10 mouse cellular contexts compared by ENCODE assay signal in the genomic region with DNA sequence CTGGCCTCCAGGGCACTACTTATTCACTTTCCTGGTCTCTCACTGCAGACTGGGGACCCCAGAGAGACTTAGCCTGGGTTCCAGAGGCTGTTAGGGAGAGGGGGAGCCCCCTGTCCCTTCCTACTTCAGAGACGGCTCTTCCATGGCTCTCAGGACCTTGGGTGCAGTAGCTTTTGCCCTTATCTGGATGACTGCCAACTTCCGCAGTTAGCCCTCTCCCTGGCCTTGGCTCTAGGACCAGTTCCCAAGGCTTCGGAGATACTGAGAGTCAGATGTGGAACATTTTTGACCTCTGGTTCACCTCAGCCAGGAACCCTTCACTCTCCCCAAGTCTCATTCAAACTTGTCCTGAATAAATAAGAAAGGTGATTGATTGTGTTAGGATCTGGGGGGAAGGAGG. TPM values are rescaled to one million over a fixed set of nuclear protein-coding genes. Genes with fewer than 3 reads are reported as not detected.
DNase-seq lines count a peak whose midpoint lies in the region; ATAC-seq and TF ChIP-seq lines count a peak whose summit lies in the region.
"Had no signal": no experiment of that assay in that cellular context is flagged by ENCODE, and none has a peak within 500 bp of the region (broad histone marks: within the 10 kb centered on the region; RNA-seq: fewer than 3 reads in every experiment).

No protein-coding gene starts in this region.

- 7% methylated on average over 3 of the region's 3 CpGs for WGBS in lung, embryonic 16.5 days
- WGBS in heart, embryonic 16.5 days = 12% methylated on average over 3 of the region's 3 CpGs
- WGBS in kidney, postnatal 0 days = 25% methylated on average over 3 of the region's 3 CpGs

- no peak overlapping the region for H3K4me2 ChIP-seq in lung, embryonic 16.5 days (ENCODE audit: low read depth, low read length)
- peak overlapping the region; percentile 14; the same call in 1 of the 2 replicates for H3K4me2 ChIP-seq in heart, embryonic 16.5 days (ENCODE audit: low read depth, low read length)
- no peak overlapping the region for H3K4me2 ChIP-seq in kidney, postnatal 0 days (ENCODE audit: low read length)

- DNase-seq in lung, postnatal 14 days = no peak
- no peak for DNase-seq in kidney, postnatal 0 days (ENCODE audit: low spot score)
- DNase-seq in testis, postnatal 14 days (ENCODE audit: low spot score) = peak; percentile 62
- DNase-seq in B cell, adult 2 months = no peak
- DNase-seq in cerebellum, postnatal 4 days (ENCODE audit: low spot score in 2 of 2) = no peak
- DNase-seq in thymus, postnatal 14 days = no peak
- DNase-seq: gastrocnemius, postnatal 36 days; lung, postnatal 36 days had no signal

- no peaks in the 10 kb centered on the region for H3K36me3 ChIP-seq in lung, embryonic 16.5 days (ENCODE audit: control insufficient read depth, insufficient read depth, low read length)
- H3K36me3 ChIP-seq in heart, embryonic 16.5 days (ENCODE audit: control insufficient read depth, insufficient read depth) = no peaks in the 10 kb centered on the region
- no peaks in the 10 kb centered on the region for H3K36me3 ChIP-seq in kidney, postnatal 0 days (ENCODE audit: insufficient read depth, low read length)

- H3K27me3 ChIP-seq in lung, embryonic 16.5 days (ENCODE audit: control insufficient read depth, insufficient read depth, low read depth, low read length) = no peaks in the 10 kb centered on the region
- H3K27me3 ChIP-seq in heart, embryonic 16.5 days (ENCODE audit: control insufficient read depth, insufficient read depth, low read length) = no peaks in the 10 kb centered on the region
- no peaks in the 10 kb centered on the region for H3K27me3 ChIP-seq in kidney, postnatal 0 days (ENCODE audit: insufficient read depth, low read length)

- 0 out of 2 replicates have a peak overlapping the region, but pooled peaks have one; percentile 15 for H3K9ac ChIP-seq in lung, embryonic 16.5 days (ENCODE audit: low read length)
- H3K9ac ChIP-seq in heart, embryonic 16.5 days (ENCODE audit: low read length) = peak overlapping the region; percentile 58
- no peak overlapping the region for H3K9ac ChIP-seq in kidney, postnatal 0 days (ENCODE audit: low read depth, low read length)

- H3K9me3 ChIP-seq in lung, embryonic 16.5 days (ENCODE audit: control insufficient read depth, low read length) = no peaks in the 10 kb centered on the region
- no peaks in the 10 kb centered on the region for H3K9me3 ChIP-seq in heart, embryonic 16.5 days (replicated peaks; ENCODE audit: control insufficient read depth, low read length)
- H3K9me3 ChIP-seq in kidney, postnatal 0 days (replicated peaks; ENCODE audit: low read length) = no peaks in the 10 kb centered on the region

- peaks cover 5% of the 10 kb centered on the region for H3K4me1 ChIP-seq in lung, embryonic 16.5 days (replicated peaks; ENCODE audit: control insufficient read depth, insufficient read depth, low read length)
- H3K4me1 ChIP-seq in heart, embryonic 16.5 days (ENCODE audit: control insufficient read depth, insufficient read depth, low read length) = peaks cover 15% of the 10 kb centered on the region
- peaks cover 2% of the 10 kb centered on the region; the same call in 1 of the 2 replicates for H3K4me1 ChIP-seq in kidney, postnatal 0 days (replicated peaks; ENCODE audit: insufficient read depth, low read length)

- no peak overlapping the region for H3K4me3 ChIP-seq in lung, embryonic 16.5 days (ENCODE audit: low read length)
- H3K4me3 ChIP-seq in heart, embryonic 16.5 days (ENCODE audit: low read length) = no peak overlapping the region
- H3K4me3 ChIP-seq in kidney, postnatal 0 days (replicated peaks; ENCODE audit: low read depth, low read length) = no peak overlapping the region

- no peak for TF ChIP-seq CTCF in kidney, postnatal 0 days (IDR thresholded peaks at IDR 0.05; ENCODE audit: low read depth)

- H3K27ac ChIP-seq in lung, embryonic 16.5 days (ENCODE audit: low read length) = no peak overlapping the region
- peak overlapping the region; percentile 49 for H3K27ac ChIP-seq in heart, embryonic 16.5 days (ENCODE audit: low read length)
- peak overlapping the region; percentile 89; the same call in 1 of the 2 replicates for H3K27ac ChIP-seq in kidney, postnatal 0 days

- ATAC-seq in lung, embryonic 16.5 days (ENCODE audit: low read depth) = no peak
- peak; percentile 60; the same call in 1 of the 2 replicates for ATAC-seq in heart, embryonic 16.5 days (replicated peaks; ENCODE audit: extremely low read depth, insufficient read depth, low FRiP score)
- no peak for ATAC-seq in kidney, postnatal 0 days (replicated peaks; ENCODE audit: low FRiP score, low read depth)

RNA-seq across cellular contexts. Expression of a gene that starts 6.6 kb away (rescaled TPM):
- polyA plus RNA-seq in lung, embryonic 16.5 days (2015; fragmentation: Nextera tagmentation; extraction: Ambion mirVana) = not detected in 2 replicates
- 0.12 and 0.14 TPM in 2 replicates for polyA plus RNA-seq in heart, embryonic 16.5 days (2015; fragmentation: Nextera tagmentation; extraction: Ambion mirVana)
- polyA plus RNA-seq in kidney, postnatal 0 days (2015; fragmentation: Nextera tagmentation; extraction: Ambion mirVana) = 0.13 and 0.49 TPM in 2 replicates

RNA-seq across cellular contexts. Expression of a gene that starts 15.4 kb away (rescaled TPM):
- 0.74 and 2.9 TPM in 2 replicates for polyA plus RNA-seq in lung, embryonic 16.5 days (2015; fragmentation: Nextera tagmentation; extraction: Ambion mirVana)
- 4.1 and 12.9 TPM in 2 replicates for polyA plus RNA-seq in heart, embryonic 16.5 days (2015; fragmentation: Nextera tagmentation; extraction: Ambion mirVana)
- polyA plus RNA-seq in kidney, postnatal 0 days (2015; fragmentation: Nextera tagmentation; extraction: Ambion mirVana) = 47.7 and 51.1 TPM in 2 replicates

RNA-seq across cellular contexts. Expression of a gene that starts 27.0 kb away (rescaled TPM):
- polyA plus RNA-seq in lung, embryonic 16.5 days (2015; fragmentation: Nextera tagmentation; extraction: Ambion mirVana) = 3.4 and 4.3 TPM in 2 replicates
- polyA plus RNA-seq in heart, embryonic 16.5 days (2015; fragmentation: Nextera tagmentation; extraction: Ambion mirVana) = 3.9 and 12.6 TPM in 2 replicates
- polyA plus RNA-seq in kidney, postnatal 0 days (2015; fragmentation: Nextera tagmentation; extraction: Ambion mirVana) = 19.8 and 22.2 TPM in 2 replicates

RNA-seq across cellular contexts. Expression of a gene that starts 27.1 kb away (rescaled TPM):
- polyA plus RNA-seq in lung, embryonic 16.5 days (2015; fragmentation: Nextera tagmentation; extraction: Ambion mirVana) = 822 and 823 TPM in 2 replicates
- polyA plus RNA-seq in heart, embryonic 16.5 days (2015; fragmentation: Nextera tagmentation; extraction: Ambion mirVana) = 1,945 and 2,019 TPM in 2 replicates
- polyA plus RNA-seq in kidney, postnatal 0 days (2015; fragmentation: Nextera tagmentation; extraction: Ambion mirVana) = 1,541 and 1,578 TPM in 2 replicates

RNA-seq across cellular contexts. Expression of a gene that starts 28.6 kb away (rescaled TPM):
- 7.2 and 7.4 TPM in 2 replicates for polyA plus RNA-seq in lung, embryonic 16.5 days (2015; fragmentation: Nextera tagmentation; extraction: Ambion mirVana)
- 5.4 and 6.2 TPM in 2 replicates for polyA plus RNA-seq in heart, embryonic 16.5 days (2015; fragmentation: Nextera tagmentation; extraction: Ambion mirVana)
- 6.9 and 8.3 TPM in 2 replicates for polyA plus RNA-seq in kidney, postnatal 0 days (2015; fragmentation: Nextera tagmentation; extraction: Ambion mirVana)
